Mouse (Mus musculus): ENCODE measurements at regions not wholly inside any gene's neighbourhood (a gene's known extent, or its start where the extent isn't known, plus 50 kb on each side); places are given as distances from the start of the nearest gene placed in this dataset.

DNA sequence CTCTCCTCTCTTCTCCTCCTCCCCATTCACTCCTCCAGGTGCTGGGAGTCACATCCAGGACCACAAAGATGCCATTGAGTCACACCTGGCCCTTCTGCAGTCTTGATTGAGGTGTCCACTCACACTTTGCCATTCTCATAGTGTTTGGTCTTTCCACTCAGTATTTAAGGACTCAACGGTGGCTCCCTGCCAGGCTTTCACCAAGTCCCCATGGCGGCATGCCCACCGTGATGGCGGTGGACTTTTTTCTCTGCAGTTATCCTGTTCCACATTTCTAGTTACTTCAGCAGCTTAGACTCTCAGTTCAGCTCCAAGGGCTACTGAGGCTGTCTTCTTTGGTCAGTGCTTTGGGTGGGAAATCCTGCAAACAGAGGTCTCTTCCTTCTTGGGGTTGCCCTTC is 189.9 kb downstream of the Cbln1 start:
- no peak for DNase-seq (ENCODE audit: low read depth, low spot score)
- no peak for TF ChIP-seq CTCF (IDR thresholded peaks at IDR 0.05)
- no peak for ATAC-seq
- CTCF ChIA-PET: interaction anchor here (1.6 kb wide), 1 partner anchor 13 kb away, joined by 4 read pairs; no protein-coding TSS in a partner anchor
- POLR2A ChIA-PET: no interaction called here
- in situ Hi-C loops (cut with MboI; ENCODE audit: low pct_unique_long_range_greater_than_20kb): no loop called here
- peaks cover 13% of the 10 kb centered on the region for H3K27me3 ChIP-seq

DNA sequence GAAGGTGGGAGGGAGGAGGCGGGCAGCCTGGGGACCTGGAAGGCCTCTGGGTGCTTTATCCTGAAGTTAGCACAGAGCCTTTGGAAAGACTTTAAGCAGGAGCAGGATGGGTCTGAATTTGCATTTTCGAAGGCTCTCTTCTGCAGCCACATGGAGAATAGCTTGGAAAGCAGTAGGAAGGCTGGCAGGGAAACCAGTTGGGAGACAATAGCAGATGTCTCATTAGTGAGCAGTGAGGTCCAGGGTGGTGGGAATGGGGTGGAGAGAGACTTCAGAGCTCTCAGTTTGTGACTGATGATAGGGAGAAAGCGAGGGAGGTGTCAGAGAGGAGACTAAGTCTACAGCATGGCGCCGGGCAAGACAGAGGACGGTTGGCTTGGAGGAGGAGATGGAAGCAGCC is 199.1 kb downstream of the Cbln1 start:
- POLR2A ChIA-PET: no interaction called here
- peaks cover 30% of the 10 kb centered on the region for H3K27me3 ChIP-seq
- DNase-seq (ENCODE audit: low read depth, low spot score) (no peak), ATAC-seq (no peak)
- CTCF ChIA-PET: no interaction called here
- no peak for TF ChIP-seq CTCF (IDR thresholded peaks at IDR 0.05)
- in situ Hi-C loops (cut with MboI; ENCODE audit: low pct_unique_long_range_greater_than_20kb): no loop called here

DNA sequence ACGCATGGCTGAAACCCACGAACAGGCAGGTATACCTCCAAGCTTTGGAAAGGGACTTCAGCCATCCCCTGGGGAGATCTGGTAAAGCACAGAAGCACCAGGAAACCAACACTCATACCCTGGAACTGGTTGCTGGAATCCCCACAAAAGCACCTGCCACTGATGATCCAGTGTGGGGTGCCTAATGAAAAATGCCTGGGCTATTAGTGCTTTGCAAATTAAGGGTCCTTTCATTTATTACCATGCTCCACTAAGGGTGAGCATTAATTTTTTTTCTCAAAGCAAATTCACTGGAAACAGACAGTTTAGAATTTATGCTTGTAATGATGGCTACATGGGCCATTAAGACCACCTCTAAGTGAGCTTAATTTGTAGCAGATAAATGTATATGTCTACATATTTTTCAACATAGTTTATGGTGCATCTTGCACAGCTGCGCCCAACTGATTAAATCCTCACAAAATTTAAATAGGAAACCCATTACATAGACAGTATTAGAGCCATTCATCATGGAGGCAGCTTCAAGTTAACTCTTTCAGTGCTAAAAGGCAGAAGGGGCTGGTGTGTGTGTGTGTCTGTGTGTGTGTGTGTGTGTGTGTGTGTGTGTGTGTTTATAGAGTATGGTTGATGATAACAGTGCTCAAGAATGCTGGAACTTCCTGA is 201.8 kb downstream of the Cbln1 start:
- ATAC-seq: no peak
- peaks cover 31% of the 10 kb centered on the region for H3K27me3 ChIP-seq
- in situ Hi-C loops (cut with MboI; ENCODE audit: low pct_unique_long_range_greater_than_20kb): no loop called here
- TF ChIP-seq CTCF (IDR thresholded peaks at IDR 0.05): no peak
- ChIA-PET CTCF (no interaction called here), POLR2A (no interaction called here)
- no peak for DNase-seq (ENCODE audit: low read depth, low spot score)

DNA sequence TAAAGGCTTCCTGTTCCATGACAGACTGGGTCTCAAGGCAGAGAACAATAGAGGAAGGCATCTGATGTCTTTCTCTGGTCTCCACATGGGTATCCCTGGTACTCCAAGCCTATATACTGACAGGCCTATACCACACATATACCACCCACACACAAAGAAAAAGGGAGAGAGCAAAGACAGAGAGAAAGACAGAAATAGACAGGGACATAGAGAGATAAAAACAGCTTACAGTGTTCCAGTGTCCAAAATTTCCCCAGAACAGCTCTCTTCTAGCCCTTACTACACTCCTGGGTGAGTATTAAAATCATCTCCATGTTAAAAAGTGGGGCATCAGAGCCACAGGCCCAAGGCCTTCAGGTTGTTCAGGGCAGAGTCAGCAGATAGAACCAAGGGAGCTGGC is 204.2 kb downstream of the Cbln1 start:
- peaks cover 25% of the 10 kb centered on the region for H3K27me3 ChIP-seq
- ChIA-PET POLR2A (no interaction called here), CTCF (interaction anchor here (0.8 kb wide), 1 partner anchor 15 kb away, joined by 3 read pairs; no protein-coding TSS in a partner anchor)
- TF ChIP-seq CTCF (IDR thresholded peaks at IDR 0.05): no peak
- no peak for DNase-seq (ENCODE audit: low read depth, low spot score)
- in situ Hi-C loops (cut with MboI; ENCODE audit: low pct_unique_long_range_greater_than_20kb): no loop called here
- no peak for ATAC-seq

DNA sequence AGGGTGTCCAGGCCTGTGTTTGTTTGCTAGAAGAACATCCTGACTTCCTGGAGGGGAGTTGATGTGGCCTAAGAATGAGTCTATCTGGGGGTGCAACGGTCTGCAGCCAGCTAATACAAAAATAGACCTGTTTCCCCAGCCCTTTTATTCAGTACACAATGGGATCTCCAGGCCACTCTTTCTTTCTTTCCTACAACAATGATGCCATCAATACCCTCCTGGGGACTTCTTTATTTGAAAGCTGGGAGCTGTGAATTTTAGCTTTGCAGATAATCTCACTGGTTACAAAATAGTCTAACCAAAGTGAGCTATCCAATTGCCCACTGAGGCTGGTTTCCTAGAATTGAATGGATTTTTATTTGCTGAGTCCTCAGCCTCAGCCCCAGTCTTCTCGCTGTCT is 207.4 kb downstream of the Cbln1 start:
- no peak for ATAC-seq
- in situ Hi-C loops (cut with MboI; ENCODE audit: low pct_unique_long_range_greater_than_20kb): no loop called here

DNA sequence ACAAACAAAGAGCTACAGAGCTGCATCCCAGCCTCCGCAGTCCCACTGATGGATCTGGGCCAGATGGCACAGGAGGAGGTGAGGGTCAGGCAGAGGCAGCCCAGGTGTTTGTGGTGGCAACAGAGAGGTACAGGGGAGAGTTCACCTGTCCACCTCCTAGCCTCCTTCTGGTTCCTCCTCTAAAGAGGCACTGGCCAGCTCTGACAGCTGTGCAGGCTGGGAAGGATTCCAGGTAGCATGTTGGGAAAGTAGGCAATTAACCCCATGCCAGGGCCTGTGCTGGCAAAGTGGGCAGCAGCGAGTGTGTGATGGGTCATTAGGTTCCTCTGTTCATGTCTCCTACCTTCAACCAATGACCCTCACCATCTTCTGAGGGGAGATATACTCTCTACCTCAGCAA is 212.1 kb downstream of the Cbln1 start:
- peaks cover 10% of the 10 kb centered on the region for H3K27me3 ChIP-seq
- in situ Hi-C loops (cut with MboI; ENCODE audit: low pct_unique_long_range_greater_than_20kb): no loop called here
- DNase-seq (ENCODE audit: low read depth, low spot score) (no peak), ATAC-seq (no peak)
- ChIA-PET POLR2A (no interaction called here), CTCF (no interaction called here)
- no peak for TF ChIP-seq CTCF (IDR thresholded peaks at IDR 0.05)

More for the DNA sequence above, 207.4 kb downstream of the Cbln1 start:
- ChIA-PET POLR2A (no interaction called here), CTCF (no interaction called here)
- TF ChIP-seq CTCF (IDR thresholded peaks at IDR 0.05): no peak
- no peak for DNase-seq (ENCODE audit: low read depth, low spot score)
- H3K27me3 ChIP-seq: peaks cover 18% of the 10 kb centered on the region

DNA sequence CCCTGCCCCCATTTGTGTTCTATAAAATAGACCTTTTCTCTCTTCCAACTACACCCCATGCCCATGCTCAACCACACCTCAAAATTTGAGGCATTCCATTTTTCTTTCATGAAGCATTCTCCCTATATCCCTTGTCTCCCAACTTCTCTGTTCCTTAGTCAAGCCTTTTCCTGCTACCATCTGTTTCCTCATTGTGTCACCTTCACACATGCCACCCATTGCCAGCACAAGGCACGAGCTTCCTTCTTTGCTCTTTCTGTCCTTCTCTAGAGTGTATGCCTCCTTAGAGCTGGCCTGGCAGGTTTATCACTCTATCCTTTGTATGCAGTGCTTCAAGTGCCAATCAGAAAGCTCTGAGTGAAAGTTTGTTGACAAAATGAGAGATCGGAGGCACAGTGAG is 229.7 kb downstream of the Cbln1 start:
- ChIA-PET CTCF (no interaction called here), POLR2A (no interaction called here)
- TF ChIP-seq CTCF (IDR thresholded peaks at IDR 0.05): no peak
- in situ Hi-C loops (cut with MboI; ENCODE audit: low pct_unique_long_range_greater_than_20kb): no loop called here
- DNase-seq (ENCODE audit: low read depth, low spot score) (no peak), ATAC-seq (no peak)
- H3K27me3 ChIP-seq: peaks cover 8% of the 10 kb centered on the region

DNA sequence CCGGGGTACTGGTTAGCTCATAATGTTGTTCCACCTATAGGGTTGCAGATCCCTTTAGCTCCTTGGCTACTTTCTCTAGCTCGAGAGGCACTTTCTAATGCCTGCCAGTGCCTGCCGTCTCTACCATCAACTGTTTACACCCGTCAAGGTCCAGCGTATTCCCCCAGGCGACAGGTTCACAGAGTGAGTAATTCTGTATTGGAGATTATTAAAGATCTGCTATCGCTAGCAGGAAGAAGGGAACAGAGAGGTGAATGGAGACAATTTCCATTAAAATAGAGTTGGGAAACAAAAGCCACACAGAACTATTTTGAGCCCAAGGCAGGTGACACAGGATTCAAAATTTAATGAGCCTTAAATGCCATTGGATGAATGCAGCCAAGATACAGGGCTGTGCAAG is 235.2 kb downstream of the Cbln1 start:
- no peak for TF ChIP-seq CTCF (IDR thresholded peaks at IDR 0.05)
- DNase-seq (ENCODE audit: low read depth, low spot score) (no peak), ATAC-seq (no peak)
- ChIA-PET POLR2A (no interaction called here), CTCF (no interaction called here)
- H3K27me3 ChIP-seq: peaks cover 45% of the 10 kb centered on the region
- in situ Hi-C loops (cut with MboI; ENCODE audit: low pct_unique_long_range_greater_than_20kb): no loop called here

DNA sequence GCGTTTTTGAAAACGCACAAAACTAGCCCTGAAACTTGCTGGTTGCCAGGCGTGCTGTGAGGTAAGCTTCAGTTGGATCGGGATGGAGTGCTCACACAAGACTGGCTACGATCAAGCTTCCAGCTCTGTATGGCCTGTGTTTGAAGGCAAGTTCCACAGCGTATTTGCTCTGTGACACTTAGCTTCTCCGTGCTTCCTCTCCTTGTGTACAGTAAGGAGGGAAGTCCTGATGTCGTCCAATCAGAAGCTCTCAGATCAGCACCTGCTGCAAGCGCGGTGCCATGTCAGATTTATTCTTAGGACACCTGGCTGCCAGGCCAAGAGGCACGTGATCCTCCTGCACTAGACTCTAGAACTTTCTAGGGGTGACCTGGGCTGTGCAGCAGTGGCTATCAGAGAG is 236.0 kb downstream of the Cbln1 start:
- H3K27me3 ChIP-seq: peaks cover 45% of the 10 kb centered on the region
- in situ Hi-C loops (cut with MboI; ENCODE audit: low pct_unique_long_range_greater_than_20kb): no loop called here
- no peak for TF ChIP-seq CTCF (IDR thresholded peaks at IDR 0.05)
- ChIA-PET POLR2A (no interaction called here), CTCF (no interaction called here)
- DNase-seq (ENCODE audit: low read depth, low spot score) (no peak), ATAC-seq (no peak)

DNA sequence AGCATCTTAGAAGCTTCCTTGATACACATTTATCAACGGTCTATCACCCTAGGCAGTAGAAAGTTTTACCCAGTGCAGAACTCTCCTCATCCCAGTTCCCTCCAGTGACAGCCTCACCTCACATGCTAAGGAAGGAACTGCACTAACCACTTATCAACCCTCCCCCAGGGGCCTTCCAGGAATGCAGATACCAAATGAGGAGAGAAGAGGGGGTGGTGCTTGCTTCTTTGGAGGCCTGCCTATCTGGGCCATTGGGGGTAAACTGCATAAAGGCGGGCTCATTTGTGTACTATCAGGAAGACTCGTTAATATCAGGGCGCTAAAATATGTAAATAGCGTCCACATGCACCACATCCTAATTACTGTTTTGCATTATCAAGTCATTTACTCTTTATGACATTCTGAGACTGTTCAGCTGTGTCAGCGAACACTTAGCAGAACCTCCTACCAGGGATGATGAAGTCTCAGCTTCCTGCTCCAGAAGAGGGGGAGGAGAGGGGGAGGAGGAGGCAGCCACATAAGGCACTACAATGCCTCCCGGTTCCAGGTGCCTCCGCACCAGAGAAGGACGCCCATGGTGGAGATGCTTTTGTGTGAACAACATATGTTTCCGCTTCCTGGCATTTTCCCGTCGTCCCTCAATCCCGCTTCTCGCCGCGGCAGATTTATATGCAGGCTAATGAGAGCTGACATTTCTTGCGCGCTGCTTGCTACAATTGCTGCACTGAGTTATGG is 236.9 kb downstream of the Cbln1 start:
- no peak for TF ChIP-seq CTCF (IDR thresholded peaks at IDR 0.05)
- ChIA-PET POLR2A (no interaction called here), CTCF (no interaction called here)
- ATAC-seq (no peak), DNase-seq (ENCODE audit: low read depth, low spot score) (no peak)
- H3K27me3 ChIP-seq: peaks cover 45% of the 10 kb centered on the region
- in situ Hi-C loops (cut with MboI; ENCODE audit: low pct_unique_long_range_greater_than_20kb): no loop called here

DNA sequence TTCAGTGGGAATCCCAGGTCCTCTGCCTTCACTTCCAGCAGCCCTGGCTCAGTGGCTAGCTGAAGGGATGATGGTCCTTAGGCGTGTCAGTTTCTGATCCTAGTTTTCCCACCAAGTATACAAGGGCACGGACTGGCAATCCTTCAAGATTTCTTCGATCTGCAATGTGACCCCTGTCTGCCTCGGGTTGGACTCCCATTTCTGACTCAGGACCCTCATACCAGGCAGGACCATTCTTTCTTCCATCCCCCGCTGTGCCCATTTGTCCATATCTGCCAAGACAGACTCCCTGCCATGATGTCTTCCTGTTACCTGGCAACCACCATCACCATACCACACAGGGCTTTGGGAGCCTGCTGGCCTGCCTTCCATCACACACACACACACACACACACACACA is 238.1 kb downstream of the Cbln1 start:
- H3K27me3 ChIP-seq: peaks cover 45% of the 10 kb centered on the region
- no peak for TF ChIP-seq CTCF (IDR thresholded peaks at IDR 0.05)
- DNase-seq (ENCODE audit: low read depth, low spot score): no peak
- in situ Hi-C loops (cut with MboI; ENCODE audit: low pct_unique_long_range_greater_than_20kb): no loop called here
- CTCF ChIA-PET: no interaction called here
- ATAC-seq: no peak
- POLR2A ChIA-PET: no interaction called here
